In genomic region chr7:45075405-45075804, GRCm38 (mm10) we compare ENCODE assay signal across 12 mouse cellular contexts. TPM values are rescaled to one million over a fixed set of nuclear protein-coding genes. Genes with fewer than 3 reads are reported as not detected.
A peak's percentile ranks its signal among the peaks of the same experiment; 100 is the strongest.
DNase-seq lines count a peak whose midpoint lies in the region; TF ChIP-seq lines count a peak whose summit lies in the region.
"Had no signal": no experiment of that assay in that cellular context is flagged by ENCODE, and none has a peak within 500 bp of the region (broad histone marks: within the 10 kb centered on the region; RNA-seq: fewer than 3 reads in every experiment).

No protein-coding gene starts in this region.

- peaks cover 10% of the 10 kb centered on the region for H3K36me3 ChIP-seq in C2C12 (ENCODE audit: control insufficient read depth, insufficient read depth)

- peak overlapping the region; percentile 29 for H3K27ac ChIP-seq in bone marrow macrophage, adult 2 months (ENCODE audit: insufficient read depth, low read depth, low read length)
- H3K27ac ChIP-seq: embryonic facial prominence, embryonic 12.5 days; limb, embryonic 15.5 days had no signal

- H3K79me2 ChIP-seq in C2C12 (ENCODE audit: control insufficient read depth, insufficient read depth): peaks cover 33% of the 10 kb centered on the region

- peaks cover 15% of the 10 kb centered on the region for H3K79me3 ChIP-seq in C2C12 (ENCODE audit: low read depth)

- H3K4me1 ChIP-seq in bone marrow macrophage, adult 2 months (ENCODE audit: control insufficient read depth, insufficient read depth, low read length): peaks cover 21% of the 10 kb centered on the region
- H3K4me1 ChIP-seq: embryonic facial prominence, embryonic 12.5 days had no signal

- intact Hi-C loops in heart, postnatal 25 days (cut with DNase I): loop anchor here (10.0 kb wide), 1 partner anchor 229 kb away; no protein-coding TSS in a partner anchor
- intact Hi-C loops in heart, postnatal 10 days (cut with DNase I): no loop called here

- no peak overlapping the region for H3K4me3 ChIP-seq in C2C12 (ENCODE audit: insufficient read depth, poor library complexity, severe bottlenecking)
- H3K4me3 ChIP-seq in bone marrow macrophage, adult 2 months (ENCODE audit: insufficient read depth, low read length): no peak overlapping the region
- H3K4me3 ChIP-seq: embryonic facial prominence, embryonic 12.5 days; limb, embryonic 15.5 days had no signal

- DNase-seq in heart, adult 11 months: peak; percentile 97
- DNase-seq in heart, postnatal 25 days (ENCODE audit: low spot score): no peak
- peak; percentile 62 to 69 for DNase-seq in heart, postnatal 10 days
- DNase-seq in right cerebral cortex, adult 18-20 months: no peak
- no peak for DNase-seq in embryo, embryonic 9.5 days (ENCODE audit: extremely low spot score)
- DNase-seq in layer of hippocampus, adult 9-11 months: no peak
- DNase-seq: layer of hippocampus, postnatal 36 days; thymus, postnatal 14 days had no signal

- peak overlapping the region; percentile 37 for H3ac ChIP-seq in C2C12 (ENCODE audit: control insufficient read depth, insufficient read length, low read depth)

- no peak for TF ChIP-seq POLR2A in bone marrow macrophage, adult 2 months (IDR thresholded peaks at IDR 0.05; ENCODE audit: borderline replicate concordance, low read depth, low read length)

- H3K27me3 ChIP-seq in C2C12 (ENCODE audit: control insufficient read depth, insufficient read depth, insufficient read length): no peaks in the 10 kb centered on the region
- H3K27me3 ChIP-seq: embryonic facial prominence, embryonic 12.5 days; limb, embryonic 15.5 days had no signal

- TF ChIP-seq CTCF in C2C12 (IDR thresholded peaks at IDR 0.05; ENCODE audit: control insufficient read depth, insufficient read depth, insufficient read length): no peak
- TF ChIP-seq CTCF in bone marrow macrophage, adult 2 months (IDR thresholded peaks at IDR 0.05; ENCODE audit: low read depth, low read length): 0 out of 2 replicates have a peak, but pooled peaks have one; percentile 6

TF ChIP-seq in C2C12, 6 proteins besides CTCF, POLR2A, EP300 and RAD21:
- TF ChIP-seq USF1 (IDR thresholded peaks at IDR 0.05; ENCODE audit: low read depth) (no peak), MAX (IDR thresholded peaks at IDR 0.05) (no peak), MYOG (IDR thresholded peaks at IDR 0.05; ENCODE audit: control insufficient read depth, extremely low read depth, insufficient read length) (no peak), MYOD1 (IDR thresholded peaks at IDR 0.05; ENCODE audit: control insufficient read depth, insufficient read length, low read depth) (peak; percentile 47)

RNA-seq across cellular contexts. Expression of gene Prrg2, which starts 12.9 kb away (rescaled TPM):
- total RNA-seq in heart, postnatal 25 days (2021): 1 to 10 TPM; 6.8 to 7.1 TPM
- 14.0 TPM for polyA plus RNA-seq in C2C12 (2012; fragmentation: generic; extraction: Trizol)
- 22.9 and 23.6 TPM in 2 replicates for polyA plus RNA-seq in bone marrow macrophage, adult 2 months (2012; ENCODE audit: insufficient read depth, insufficient read length, missing spikeins)
- 10 to 100 TPM; 10.9 to 11.3 TPM for total RNA-seq in heart, postnatal 10 days (2021)

RNA-seq across cellular contexts. Expression of gene Nosip, which starts 13.2 kb away (rescaled TPM):
- 10 to 100 TPM; 25.7 to 27.8 TPM for total RNA-seq in heart, postnatal 25 days (2021)
- 66.6 TPM for polyA plus RNA-seq in C2C12 (2012; fragmentation: generic; extraction: Trizol)
- polyA plus RNA-seq in bone marrow macrophage, adult 2 months (2012; ENCODE audit: insufficient read depth, insufficient read length, missing spikeins): 68.2 and 68.9 TPM in 2 replicates
- 10 to 100 TPM; 33.9 to 35.9 TPM for total RNA-seq in heart, postnatal 10 days (2021)

RNA-seq across cellular contexts. Expression of gene Rcn3, which starts 16.6 kb away (rescaled TPM):
- 10 to 100 TPM; 28.1 to 32.4 TPM for total RNA-seq in heart, postnatal 25 days (2021)
- polyA plus RNA-seq in C2C12 (2012; fragmentation: generic; extraction: Trizol): 166 TPM
- 3.1 and 4.6 TPM in 2 replicates for polyA plus RNA-seq in bone marrow macrophage, adult 2 months (2012; ENCODE audit: insufficient read depth, insufficient read length, missing spikeins)
- 10 to 100 TPM; 76.5 to 83.4 TPM for total RNA-seq in heart, postnatal 10 days (2021)

RNA-seq across cellular contexts. Expression of gene Prr12, which starts 22.7 kb away (rescaled TPM):
- 10 to 100 TPM; 23.2 to 27.7 TPM for total RNA-seq in heart, postnatal 25 days (2021)
- polyA plus RNA-seq in C2C12 (2012; fragmentation: generic; extraction: Trizol): 14.2 TPM
- 19.3 and 22.5 TPM in 2 replicates for polyA plus RNA-seq in bone marrow macrophage, adult 2 months (2012; ENCODE audit: insufficient read depth, insufficient read length, missing spikeins)
- total RNA-seq in heart, postnatal 10 days (2021): 10 to 100 TPM; 28.8 to 35.7 TPM

RNA-seq across cellular contexts. Expression of gene Fcgrt, which starts 28.2 kb away (rescaled TPM):
- total RNA-seq in heart, postnatal 25 days (2021): 10 to 100 TPM; 66.1 to 71.7 TPM
- polyA plus RNA-seq in C2C12 (2012; fragmentation: generic; extraction: Trizol): 30.7 TPM
- polyA plus RNA-seq in bone marrow macrophage, adult 2 months (2012; ENCODE audit: insufficient read depth, insufficient read length, missing spikeins): 149 and 150 TPM in 2 replicates
- total RNA-seq in heart, postnatal 10 days (2021): 10 to 100 TPM; 65.4 to 69.2 TPM

Comparison
In these comparisons a context has a peak if more than half of its experiments do, and no peak if none do; other contexts are left out.
1. DNase-seq: peak in heart, adult 11 months (single experiment) and heart, postnatal 10 days (2 of 2); none in heart, postnatal 25 days (single experiment), right cerebral cortex, adult 18-20 months (single experiment), embryo, embryonic 9.5 days (single experiment) and layer of hippocampus, adult 9-11 months (single experiment).